Mouse (Mus musculus): ENCODE measurements around the gene Sap18b. TPM values are rescaled to one million over a fixed set of nuclear protein-coding genes. Genes with fewer than 3 reads are reported as not detected.

Gene Sap18b
- polyA plus RNA-seq, 1 experiment from 2014 or later: 414 TPM

DNA sequence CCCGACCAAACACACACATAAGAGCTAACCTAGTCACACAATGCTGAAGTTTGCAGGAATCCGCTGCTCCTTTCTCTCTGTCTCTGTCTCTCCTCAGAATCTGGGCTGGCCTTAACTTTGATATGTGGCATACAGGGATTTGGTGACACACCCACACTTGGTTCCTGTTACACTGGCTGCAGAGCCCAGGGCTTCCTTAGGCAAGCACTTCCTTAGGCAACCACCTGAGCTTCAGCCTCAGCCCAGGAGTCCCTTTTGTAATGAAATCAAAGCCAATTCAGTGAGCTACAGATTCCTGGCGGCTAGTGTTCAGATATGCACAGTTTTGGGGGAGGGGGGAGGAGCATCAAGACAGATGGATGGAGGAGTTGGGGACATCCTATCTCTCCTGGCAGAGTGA, 7.5 kb upstream of the Sap18b start:
- WGBS: 63% methylated on average over 3 of the region's 3 CpGs
- H3K4me3 ChIP-seq (replicated peaks; ENCODE audit: low read depth, low read length): no peak overlapping the region
- no peaks in the 10 kb centered on the region for H3K27me3 ChIP-seq (ENCODE audit: insufficient read depth, low read length)
- DNase-seq (ENCODE audit: low spot score) (no peak), ATAC-seq (replicated peaks; ENCODE audit: low FRiP score, low read depth) (no peak)
- H3K9ac ChIP-seq (ENCODE audit: low read depth, low read length): no peak overlapping the region
- no peaks in the 10 kb centered on the region for H3K4me1 ChIP-seq (replicated peaks; ENCODE audit: insufficient read depth, low read length)
- no peak for TF ChIP-seq CTCF (IDR thresholded peaks at IDR 0.05; ENCODE audit: low read depth)
- H3K4me2 ChIP-seq (ENCODE audit: low read length): no peak overlapping the region
- H3K27ac ChIP-seq: no peak overlapping the region
- H3K36me3 ChIP-seq (ENCODE audit: insufficient read depth, low read length): no peaks in the 10 kb centered on the region
- H3K9me3 ChIP-seq (replicated peaks; ENCODE audit: low read length): no peaks in the 10 kb centered on the region

DNA sequence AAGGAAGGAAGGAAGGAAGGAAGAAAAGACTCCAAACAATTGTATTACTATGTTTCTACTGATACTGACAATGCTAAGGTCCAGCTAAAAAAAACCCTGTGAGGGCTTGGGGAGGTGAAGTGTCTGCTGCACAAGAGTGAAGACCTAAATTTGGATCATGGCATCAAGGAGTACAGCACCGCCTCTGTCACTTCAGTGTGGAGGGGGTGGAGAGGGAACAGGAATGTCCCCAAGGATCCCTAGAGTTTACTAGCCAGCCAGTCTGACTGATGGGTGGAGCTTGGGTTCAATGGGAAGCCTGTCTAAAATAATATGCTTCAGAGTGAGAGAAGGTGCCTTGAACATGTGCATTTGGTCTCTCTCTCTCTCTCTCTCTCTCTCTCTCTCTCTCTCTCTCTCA, 6.9 kb upstream of the Sap18b start:
- DNase-seq (ENCODE audit: low spot score) (no peak), ATAC-seq (replicated peaks; ENCODE audit: low FRiP score, low read depth) (no peak)
- no peak for TF ChIP-seq CTCF (IDR thresholded peaks at IDR 0.05; ENCODE audit: low read depth)
- Histone ChIP-seq H3K9ac (ENCODE audit: low read depth, low read length) (no peak overlapping the region), H3K4me3 (replicated peaks; ENCODE audit: low read depth, low read length) (no peak overlapping the region), H3K9me3 (replicated peaks; ENCODE audit: low read length) (no peaks in the 10 kb centered on the region), H3K4me1 (replicated peaks; ENCODE audit: insufficient read depth, low read length) (no peaks in the 10 kb centered on the region), H3K27me3 (ENCODE audit: insufficient read depth, low read length) (no peaks in the 10 kb centered on the region), H3K27ac (no peak overlapping the region), H3K36me3 (ENCODE audit: insufficient read depth, low read length) (no peaks in the 10 kb centered on the region), H3K4me2 (ENCODE audit: low read length) (no peak overlapping the region)
- 27% methylated on average over 1 of the region's 1 CpGs for WGBS

DNA sequence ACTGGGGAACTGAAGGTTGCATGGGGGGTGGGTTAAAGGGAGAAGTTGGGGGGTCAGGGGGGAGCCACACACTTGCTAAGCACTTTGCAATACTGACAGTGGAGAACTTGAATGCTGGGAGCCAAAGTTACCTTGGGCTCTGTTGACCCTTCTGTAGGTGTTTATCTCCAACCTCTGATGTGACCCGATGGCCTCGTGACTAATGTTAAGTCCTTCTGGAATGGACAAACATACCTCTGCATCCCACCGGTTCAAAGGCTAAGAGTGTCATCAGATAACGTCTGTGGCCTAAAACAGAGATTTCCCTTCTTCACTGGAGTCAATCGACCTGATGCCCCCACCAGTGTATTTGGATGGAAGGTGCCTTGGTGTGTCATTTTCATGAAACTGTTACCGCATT, 3.9 kb upstream of the Sap18b start:
- H3K27ac ChIP-seq: no peak overlapping the region
- no peaks in the 10 kb centered on the region for H3K9me3 ChIP-seq (replicated peaks; ENCODE audit: low read length)
- H3K36me3 ChIP-seq (ENCODE audit: insufficient read depth, low read length): no peaks in the 10 kb centered on the region
- H3K4me2 ChIP-seq (ENCODE audit: low read length): no peak overlapping the region
- ATAC-seq (replicated peaks; ENCODE audit: low FRiP score, low read depth): no peak
- WGBS: 92% methylated on average over 6 of the region's 6 CpGs
- no peaks in the 10 kb centered on the region for H3K4me1 ChIP-seq (replicated peaks; ENCODE audit: insufficient read depth, low read length)
- H3K27me3 ChIP-seq (ENCODE audit: insufficient read depth, low read length): no peaks in the 10 kb centered on the region
- H3K4me3 ChIP-seq (replicated peaks; ENCODE audit: low read depth, low read length): no peak overlapping the region
- no peak for TF ChIP-seq CTCF (IDR thresholded peaks at IDR 0.05; ENCODE audit: low read depth)
- no peak for DNase-seq (ENCODE audit: low spot score)
- H3K9ac ChIP-seq (ENCODE audit: low read depth, low read length): no peak overlapping the region

DNA sequence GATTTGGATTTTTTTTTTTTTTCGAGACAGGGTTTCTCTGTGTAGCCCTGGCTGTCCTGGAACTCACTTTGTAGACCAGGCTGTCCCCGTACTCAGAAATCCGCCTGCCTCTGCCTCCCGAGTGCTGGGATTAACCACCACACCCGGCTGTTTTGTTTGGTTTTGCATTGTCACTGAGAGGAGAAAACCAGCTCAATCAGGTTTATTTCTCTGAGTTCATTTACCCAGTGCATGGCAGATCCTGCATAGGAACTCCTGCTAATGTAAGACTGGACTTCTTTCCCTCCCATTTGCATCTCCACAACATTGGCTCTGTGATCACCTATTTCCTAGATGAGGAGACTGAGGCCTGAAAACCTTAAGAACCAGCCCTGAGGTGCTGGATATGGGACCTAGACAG, 3.0 kb upstream of the Sap18b start:
- Histone ChIP-seq H3K4me1 (replicated peaks; ENCODE audit: insufficient read depth, low read length) (no peaks in the 10 kb centered on the region), H3K4me3 (replicated peaks; ENCODE audit: low read depth, low read length) (no peak overlapping the region), H3K9me3 (replicated peaks; ENCODE audit: low read length) (no peaks in the 10 kb centered on the region), H3K36me3 (ENCODE audit: insufficient read depth, low read length) (no peaks in the 10 kb centered on the region), H3K4me2 (ENCODE audit: low read length) (no peak overlapping the region), H3K27me3 (ENCODE audit: insufficient read depth, low read length) (no peaks in the 10 kb centered on the region), H3K9ac (ENCODE audit: low read depth, low read length) (no peak overlapping the region), H3K27ac (no peak overlapping the region)
- WGBS: 84% methylated on average over 5 of the region's 5 CpGs
- no peak for TF ChIP-seq CTCF (IDR thresholded peaks at IDR 0.05; ENCODE audit: low read depth)
- DNase-seq (ENCODE audit: low spot score): no peak
- no peak for ATAC-seq (replicated peaks; ENCODE audit: low FRiP score, low read depth)

DNA sequence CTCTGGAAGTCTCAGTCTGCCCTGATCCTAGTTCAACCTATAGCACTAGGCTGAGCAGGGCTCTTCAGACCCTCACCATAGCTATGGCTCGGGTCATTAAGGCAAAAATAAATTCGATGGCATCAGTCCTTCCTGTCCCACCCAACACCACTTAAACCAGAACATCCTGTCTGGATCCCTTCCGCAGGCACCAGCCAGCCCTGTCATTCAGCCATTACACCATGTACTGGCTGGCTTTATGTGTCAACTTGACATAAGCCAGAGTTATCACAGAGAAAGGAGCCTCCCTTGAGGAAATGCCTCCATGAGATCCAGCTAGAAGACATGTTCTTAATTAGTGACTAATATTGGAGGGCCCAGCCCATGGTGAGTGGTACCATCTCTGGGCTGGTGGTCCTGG, 2.4 kb upstream of the Sap18b start:
- no peak overlapping the region for H3K4me3 ChIP-seq (replicated peaks; ENCODE audit: low read depth, low read length)
- H3K36me3 ChIP-seq (ENCODE audit: insufficient read depth, low read length): no peaks in the 10 kb centered on the region
- H3K9me3 ChIP-seq (replicated peaks; ENCODE audit: low read length): no peaks in the 10 kb centered on the region
- no peak overlapping the region for H3K4me2 ChIP-seq (ENCODE audit: low read length)
- ATAC-seq (replicated peaks; ENCODE audit: low FRiP score, low read depth): no peak
- DNase-seq (ENCODE audit: low spot score): no peak
- no peak overlapping the region for H3K27ac ChIP-seq
- no peaks in the 10 kb centered on the region for H3K4me1 ChIP-seq (replicated peaks; ENCODE audit: insufficient read depth, low read length)
- no peak overlapping the region for H3K9ac ChIP-seq (ENCODE audit: low read depth, low read length)
- TF ChIP-seq CTCF (IDR thresholded peaks at IDR 0.05; ENCODE audit: low read depth): no peak
- 69% methylated on average over 3 of the region's 3 CpGs for WGBS
- no peaks in the 10 kb centered on the region for H3K27me3 ChIP-seq (ENCODE audit: insufficient read depth, low read length)

DNA sequence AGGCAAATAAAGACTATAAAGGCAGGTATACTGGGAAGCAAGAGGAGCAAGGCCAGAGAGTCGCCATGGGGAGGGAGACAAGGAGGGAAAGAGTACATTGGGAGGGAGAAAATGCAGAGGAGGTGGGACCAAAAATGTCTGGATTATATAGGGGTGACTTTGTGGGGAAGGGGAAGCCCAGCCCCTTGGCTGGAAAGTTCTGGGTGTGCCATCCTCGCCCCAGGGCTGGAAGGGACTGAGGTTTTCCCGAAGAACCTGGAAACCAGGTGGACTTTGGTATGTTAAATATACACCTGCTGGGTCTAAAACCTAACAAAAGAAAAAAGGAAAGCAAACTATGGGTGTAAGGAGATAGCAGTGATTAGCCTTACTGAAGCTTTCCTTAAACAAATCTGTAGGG, 5.0 kb downstream of the Sap18b start:
- Histone ChIP-seq H3K27me3 (ENCODE audit: insufficient read depth, low read length) (no peaks in the 10 kb centered on the region), H3K9me3 (replicated peaks; ENCODE audit: low read length) (no peaks in the 10 kb centered on the region), H3K4me2 (ENCODE audit: low read length) (no peak overlapping the region), H3K36me3 (ENCODE audit: insufficient read depth, low read length) (no peaks in the 10 kb centered on the region), H3K4me1 (replicated peaks; ENCODE audit: insufficient read depth, low read length) (0 out of 2 replicates have a peak, but pooled peaks cover 7% of the 10 kb centered on the region), H3K27ac (no peak overlapping the region), H3K9ac (ENCODE audit: low read depth, low read length) (no peak overlapping the region), H3K4me3 (replicated peaks; ENCODE audit: low read depth, low read length) (no peak overlapping the region)
- 79% methylated on average over 3 of the region's 3 CpGs for WGBS
- TF ChIP-seq CTCF (IDR thresholded peaks at IDR 0.05; ENCODE audit: low read depth): no peak
- no peak for DNase-seq (ENCODE audit: low spot score)
- ATAC-seq (replicated peaks; ENCODE audit: low FRiP score, low read depth): no peak
